Mouse (Mus musculus) embryonic stem cell, embryonic (primary cell): Measurements from ENCODE around the gene Cngb1.

Source experiments
- CTCF ChIA-PET, 4 experiments: fragments of 300-600 bp in 2 of 4; fragments of 350-600 bp in 2 of 4; sonication (Branson Sonifier 250); formaldehyde crosslinking; loops; one replicate each; lab custom pipeline; 2022; ENCODE audit warnings: inconsistent platforms in 2 of 4; lab: Charles Lee
- POLR2A ChIA-PET, 4 experiments: fragments of 300-600 bp in 2 of 4; fragments of 350-600 bp in 2 of 4; sonication (Branson Sonifier 250); formaldehyde crosslinking; loops; one replicate each; lab custom pipeline; 2022; ENCODE audit warnings: antibody characterized with exemption in 4 of 4, inconsistent platforms in 1 of 4; lab: Charles Lee

Cngb1 gene

DNA sequence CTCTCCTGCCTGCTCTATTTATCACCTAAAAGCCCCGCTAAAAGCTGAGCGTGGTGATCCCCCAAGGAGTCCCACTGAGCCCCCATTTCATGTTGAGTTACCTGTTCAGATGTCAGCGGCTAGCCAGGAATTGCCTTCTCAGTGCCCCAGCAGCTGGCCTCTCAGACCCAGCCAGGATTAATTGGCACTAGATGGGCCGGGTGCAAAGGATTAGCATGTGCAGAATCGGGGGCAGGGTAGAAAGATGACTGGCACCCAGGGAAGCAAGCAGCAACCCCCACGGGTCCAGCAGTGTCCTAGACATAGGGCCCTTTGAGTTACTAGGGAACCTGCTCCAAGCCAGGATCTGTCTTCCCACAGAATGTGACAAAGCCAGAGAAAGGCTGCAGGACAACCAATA is at the start of gene Cngb1:
Gene Cngb1, minus strand, starts transcription at position 155 of the 400 bp plus-strand sequence.
- ChIA-PET CTCF (interaction anchor here in 1 of 4 experiments (1.1 kb wide), 1 partner anchor 33 kb away, joined by 13 read pairs; no protein-coding TSS in a partner anchor), POLR2A (interaction anchor here in 1 of 4 experiments (1.6 kb wide), 1 partner anchor 20 kb away, joined by 3 read pairs; no protein-coding TSS in a partner anchor)

DNA sequence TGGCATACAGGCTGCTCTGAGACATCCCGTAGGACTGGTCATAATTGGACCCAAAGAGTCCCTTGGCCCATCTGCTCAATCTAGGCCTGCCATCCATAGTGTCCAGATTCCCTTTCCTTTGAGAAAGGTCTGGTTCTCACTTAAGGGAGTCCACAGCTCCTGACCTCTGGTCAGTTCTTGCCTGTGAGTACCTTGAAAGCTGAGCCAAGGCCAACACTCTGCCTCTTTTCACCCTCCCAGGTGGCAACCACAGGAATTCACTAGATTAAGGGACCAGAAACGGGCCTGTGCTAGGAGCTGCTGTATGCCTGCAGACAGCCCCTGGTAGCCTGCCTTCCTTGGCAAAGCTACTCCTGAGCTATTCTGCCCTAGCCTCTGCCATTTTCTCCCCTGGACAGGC is 48.2 kb upstream of the Cngb1 start:
- POLR2A ChIA-PET = interaction anchor here in 3 of 4 experiments (0.7 to 4.1 kb wide), 6 partner anchors 12 to 134 kb away, joined by 3 to 46 read pairs (median 13); partner anchors contain the start of genes Usb1 (in 1 of the 3) and Zfp319 (in 1 of the 3)
- CTCF ChIA-PET = interaction anchor here in 1 of 4 experiments (0.6 to 1.2 kb wide), 2 partner anchors 76 to 152 kb away, joined by 3 to 4 read pairs; no protein-coding TSS in a partner anchor

DNA sequence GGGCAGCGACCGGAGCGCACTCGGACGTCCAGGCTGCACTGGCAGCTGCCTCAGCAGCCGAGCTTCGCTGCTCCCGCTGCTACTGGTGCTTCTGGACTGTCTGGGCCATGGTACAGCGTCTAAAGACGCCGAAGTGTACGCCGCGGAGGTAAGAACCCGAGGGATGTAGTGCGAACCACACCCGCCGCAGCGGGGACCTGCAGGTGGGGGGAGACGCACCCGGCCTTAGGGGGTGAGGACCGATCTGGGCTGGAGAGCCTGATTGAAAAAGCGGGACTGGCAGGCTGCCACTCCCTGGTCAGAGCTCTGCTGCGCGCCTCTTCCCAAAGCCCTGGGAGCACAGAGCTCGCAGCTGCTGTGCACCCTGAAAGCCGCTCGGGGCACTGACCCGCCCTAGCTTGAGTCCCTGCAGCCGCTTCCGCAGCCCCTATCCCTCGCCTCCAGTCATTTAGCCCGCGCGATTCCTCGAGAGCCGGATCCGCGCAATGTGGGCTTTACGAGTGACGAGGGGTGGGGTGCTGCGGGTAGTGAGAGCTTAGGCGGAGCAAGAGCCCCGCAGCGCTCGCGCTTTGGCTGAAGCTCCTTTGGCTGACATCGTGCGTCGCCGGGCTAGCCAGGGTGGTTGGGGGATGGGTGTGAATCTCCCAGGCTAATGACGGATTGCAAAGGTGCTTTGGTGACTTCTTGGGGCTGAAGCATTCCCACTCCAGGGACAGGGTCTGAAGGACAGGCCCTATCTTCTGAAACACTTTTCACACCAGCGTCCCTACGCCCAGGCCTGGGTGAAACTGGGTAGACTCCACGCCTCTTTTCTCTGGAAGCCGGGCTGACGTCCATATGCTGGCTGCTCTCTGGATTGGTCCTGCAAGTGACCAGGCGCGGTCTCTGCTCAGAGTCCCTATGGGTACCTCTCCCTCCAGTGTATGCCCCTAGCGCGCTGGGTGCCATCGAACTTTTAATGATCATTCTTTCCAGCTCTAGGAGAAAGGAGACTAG is 46.8 kb upstream of the Cngb1 start:
- ChIA-PET POLR2A (interaction anchor here (0.7 to 4.1 kb wide), 46 partner anchors 7 to 352 kb away, joined by 3 to 46 read pairs (median 4); partner anchors contain the start of genes Usb1 (in 3 of the 4), Zfp319 (in 3 of the 4), Ccdc113 (in 2 of the 4) and Cfap20 (in 1 of the 4)), CTCF (interaction anchor here (0.6 to 2.5 kb wide), 23 partner anchors 9 to 472 kb away, joined by 3 to 12 read pairs (median 4); partner anchors contain the start of genes Usb1 (in 2 of the 4) and Zfp319 (in 2 of the 4))

DNA sequence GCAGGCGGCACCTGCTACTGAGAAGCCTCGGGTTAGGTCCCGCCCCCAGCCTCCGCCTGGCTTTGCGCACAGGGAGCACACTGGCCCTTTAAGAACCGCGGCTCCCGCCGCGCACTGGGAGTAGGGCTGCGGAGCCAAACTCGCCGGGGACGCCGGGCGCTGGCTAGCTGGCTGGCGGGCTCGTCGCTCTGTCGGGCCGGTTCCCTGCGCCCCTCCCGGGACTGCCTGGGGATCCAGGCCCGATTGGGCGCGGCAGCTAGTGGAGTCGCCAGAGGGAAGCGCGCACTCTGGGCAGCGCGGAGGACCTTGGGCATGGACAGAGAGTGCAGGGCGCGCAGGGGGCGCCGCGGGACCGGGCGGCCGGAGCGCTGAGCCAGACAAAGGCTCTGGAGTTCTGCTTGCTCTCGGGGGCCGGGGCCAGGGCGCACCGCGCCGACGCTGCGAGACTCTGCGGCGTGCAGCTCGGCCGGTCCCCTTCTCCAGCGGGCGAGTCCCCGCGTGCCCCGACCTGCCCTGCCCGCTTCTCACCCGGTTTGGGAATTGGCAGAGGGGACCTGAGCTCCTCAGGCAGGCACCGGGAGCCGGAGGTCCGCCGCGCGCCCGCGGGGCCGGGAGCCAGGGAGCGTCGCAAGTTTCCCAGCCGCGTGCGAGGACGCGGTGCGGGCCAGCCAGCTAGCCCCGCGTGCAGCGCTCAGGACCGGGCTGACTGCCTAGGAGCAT is 45.9 kb upstream of the Cngb1 start, which contains the start of gene Mmp15:
Gene Mmp15, plus strand, starts transcription at position 118 of the 720 bp plus-strand sequence.
- CTCF ChIA-PET = interaction anchor here (0.6 to 2.5 kb wide), 26 partner anchors 9 to 472 kb away, joined by 3 to 12 read pairs (median 4); partner anchors contain the start of genes Usb1 (in 3 of the 4) and Zfp319 (in 3 of the 4)

DNA sequence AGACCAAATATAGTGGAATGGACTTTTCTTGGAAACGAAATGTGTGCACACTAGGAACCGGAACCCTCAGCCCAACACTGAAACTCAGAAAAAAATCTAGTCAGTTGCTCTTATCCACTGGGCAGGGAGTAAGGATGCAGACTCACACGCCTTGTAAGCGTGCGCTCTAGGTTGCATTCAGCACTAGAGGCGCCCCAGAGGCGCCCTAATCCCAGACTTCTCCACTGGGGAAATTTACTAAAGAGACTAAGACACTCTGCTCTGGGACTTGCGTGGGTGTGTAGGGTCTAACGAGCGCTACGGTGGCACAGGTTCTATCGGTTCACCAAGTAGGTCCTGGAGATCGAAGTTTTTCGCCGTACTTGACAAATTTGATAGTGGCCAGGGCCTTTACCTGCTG is 45.1 kb upstream of the Cngb1 start:
- POLR2A ChIA-PET = interaction anchor here in 3 of 4 experiments (0.6 to 4.1 kb wide), 15 partner anchors 8 to 323 kb away, joined by 3 to 46 read pairs (median 5); partner anchors contain the start of genes Usb1 (in 2 of the 3) and Zfp319 (in 2 of the 3)
- CTCF ChIA-PET = interaction anchor here in 2 of 4 experiments (0.6 to 2.4 kb wide), 11 partner anchors 18 to 259 kb away, joined by 3 to 11 read pairs (median 4); partner anchors contain the start of genes Usb1 (in 1 of the 2) and Zfp319 (in 1 of the 2)

More for the DNA sequence above, 45.9 kb upstream of the Cngb1 start, which contains the start of gene Mmp15:
- POLR2A ChIA-PET = interaction anchor here (0.5 to 4.1 kb wide), 46 partner anchors 8 to 351 kb away, joined by 3 to 46 read pairs (median 4); partner anchors contain the start of genes Usb1 (in 3 of the 4), Zfp319 (in 3 of the 4), Ccdc113 (in 2 of the 4) and Cfap20 (in 1 of the 4)

DNA sequence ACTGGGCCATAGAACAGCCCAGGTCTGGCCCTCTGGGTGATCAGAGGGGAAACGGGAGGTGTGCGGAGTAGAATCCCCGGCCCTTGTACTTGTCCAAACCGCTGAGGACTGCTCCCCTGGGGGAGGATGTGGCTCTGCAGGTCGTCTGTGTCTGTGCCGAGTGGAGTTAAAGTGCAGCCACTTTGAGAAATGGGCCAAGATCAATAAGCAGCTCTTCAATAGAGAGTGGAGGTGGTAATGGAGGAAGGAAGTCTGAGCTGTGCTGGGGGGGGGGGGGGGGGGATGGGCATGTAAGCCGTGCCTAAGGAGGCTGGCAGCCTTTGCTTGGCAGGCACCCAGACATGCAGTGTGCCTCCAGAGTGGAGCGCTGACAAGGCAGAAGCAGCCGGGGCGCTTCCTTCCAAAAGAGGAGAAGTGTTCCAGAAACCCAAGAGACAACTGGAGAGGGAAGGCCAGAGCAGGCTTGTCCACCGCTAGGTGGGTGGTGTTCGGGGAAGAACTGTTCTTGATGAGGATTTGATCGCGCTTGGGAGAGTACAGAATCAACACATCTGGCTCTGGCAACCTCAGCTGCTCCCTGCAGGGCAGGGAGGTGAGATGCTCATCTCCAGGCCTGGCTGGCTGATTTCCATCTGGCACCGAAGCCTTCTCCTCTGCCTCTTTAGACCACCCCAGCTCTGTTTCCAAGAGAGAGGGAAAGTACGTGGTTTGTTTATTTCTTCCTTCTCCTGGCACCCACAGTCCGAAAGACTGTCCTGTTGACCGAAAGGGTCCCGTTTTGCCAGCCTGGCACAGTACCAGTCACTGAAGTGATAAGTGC is 42.6 kb upstream of the Cngb1 start:
- CTCF ChIA-PET = interaction anchor here in 2 of 4 experiments (0.6 to 2.2 kb wide), 4 partner anchors 79 to 253 kb away, joined by 3 to 6 read pairs (median 4); no protein-coding TSS in a partner anchor

DNA sequence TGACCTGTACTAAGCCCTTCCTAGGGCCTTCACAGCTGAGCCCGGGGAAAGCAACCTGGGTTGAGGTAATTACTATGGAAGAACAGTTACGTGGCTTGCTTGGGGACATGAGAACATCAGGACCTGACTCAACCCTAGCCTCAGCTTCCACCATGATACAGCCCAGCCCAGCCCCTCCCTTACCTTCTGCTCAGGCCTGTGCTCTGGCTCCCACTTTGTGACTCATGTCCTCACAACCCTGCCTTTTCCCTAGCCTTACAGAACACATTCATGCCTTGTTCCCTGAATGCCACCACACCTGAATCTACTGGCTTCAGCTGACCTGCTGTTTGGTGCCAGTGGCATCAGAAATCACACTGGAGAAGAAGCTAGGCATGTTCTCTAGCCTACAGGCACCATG is 42.0 kb upstream of the Cngb1 start:
- ChIA-PET POLR2A (interaction anchor here in 2 of 4 experiments (1.0 to 1.4 kb wide), 4 partner anchors 9 to 79 kb away, joined by 3 to 6 read pairs (median 3); no protein-coding TSS in a partner anchor), CTCF (interaction anchor here in 2 of 4 experiments (0.6 to 2.2 kb wide), 5 partner anchors 79 to 479 kb away, joined by 3 to 6 read pairs (median 3); no protein-coding TSS in a partner anchor)

More for the DNA sequence above, 42.6 kb upstream of the Cngb1 start:
- POLR2A ChIA-PET = interaction anchor here in 3 of 4 experiments (0.7 to 1.1 kb wide), 7 partner anchors 9 to 269 kb away, joined by 3 to 5 read pairs (median 3); partner anchors contain the start of genes Usb1 (in 1 of the 3) and Zfp319 (in 1 of the 3)

DNA sequence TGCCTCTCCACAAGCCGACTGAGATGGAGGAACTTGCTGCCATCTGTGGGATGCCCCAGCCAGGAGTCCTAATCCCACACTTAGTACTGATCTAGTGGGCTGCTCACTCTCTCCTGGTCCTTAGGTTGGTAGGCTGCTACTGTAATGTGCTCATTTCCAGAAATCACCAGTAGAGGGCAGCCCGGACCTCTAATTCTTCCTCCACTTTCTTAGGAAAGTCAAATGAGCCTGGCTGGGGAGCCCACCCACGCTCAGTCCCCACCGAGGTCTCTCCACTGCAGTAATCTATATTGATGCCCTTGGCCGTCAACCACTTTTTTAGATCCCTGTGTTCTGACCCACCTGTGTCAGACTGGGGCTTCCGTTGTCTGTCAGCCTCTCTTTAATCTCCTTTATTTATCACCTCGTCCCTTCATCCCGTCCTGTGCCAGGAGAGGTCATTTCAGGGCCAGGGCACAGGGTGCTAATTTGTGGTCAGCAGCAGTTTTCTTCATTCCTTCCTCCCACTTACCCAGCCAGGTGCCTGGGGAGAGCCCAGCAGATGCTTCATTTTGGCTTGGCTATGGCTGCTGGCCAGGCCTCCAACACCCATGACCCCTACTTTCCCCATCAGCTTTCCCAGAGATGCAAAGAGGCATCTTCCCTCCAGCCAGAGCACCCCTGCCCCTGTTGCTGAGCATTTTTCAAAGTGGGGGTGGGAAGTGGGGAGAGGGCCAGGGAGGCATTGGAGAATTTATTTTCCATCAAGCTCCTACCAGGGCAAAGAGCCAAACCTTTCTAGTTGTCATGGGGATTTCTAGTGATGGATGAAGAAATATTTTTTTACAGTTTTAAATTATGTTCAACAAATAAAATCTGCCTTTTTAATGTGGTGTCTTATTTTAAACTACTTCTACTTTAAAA is 40.5 kb upstream of the Cngb1 start:
- CTCF ChIA-PET = interaction anchor here (0.6 to 2.2 kb wide), 7 partner anchors 80 to 143 kb away, joined by 3 to 6 read pairs (median 4); partner anchors contain the start of gene Csnk2a2 (in 2 of the 4)
- POLR2A ChIA-PET = interaction anchor here in 1 of 4 experiments (0.6 to 1.4 kb wide), 3 partner anchors 15 to 76 kb away, joined by 3 to 6 read pairs (median 3); partner anchors contain the start of genes Usb1 and Zfp319

DNA sequence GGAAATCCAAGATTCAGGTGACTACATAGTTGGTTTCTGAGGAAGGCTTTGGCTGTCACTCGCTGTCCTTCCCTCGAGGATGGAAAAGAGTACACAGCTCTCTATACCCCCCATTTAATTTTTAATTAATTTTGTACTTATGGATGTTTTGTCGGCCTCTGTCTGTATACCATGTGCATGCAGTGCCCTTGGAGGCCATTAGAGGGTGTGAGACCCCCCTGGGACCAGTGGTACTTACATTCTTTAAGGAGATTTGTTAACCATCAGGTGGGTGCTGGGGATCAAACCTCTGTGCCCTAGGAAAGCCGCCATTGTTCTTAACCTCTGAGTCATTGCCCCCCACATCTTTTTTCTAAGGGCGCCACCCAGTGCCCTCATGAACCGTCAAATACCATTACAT is 38.3 kb upstream of the Cngb1 start:
- CTCF ChIA-PET = interaction anchor here in 3 of 4 experiments (0.9 to 2.9 kb wide), 5 partner anchors 13 to 598 kb away, joined by 3 to 11 read pairs (median 4); partner anchors contain the start of genes Usb1 (in 1 of the 3) and Zfp319 (in 1 of the 3)

DNA sequence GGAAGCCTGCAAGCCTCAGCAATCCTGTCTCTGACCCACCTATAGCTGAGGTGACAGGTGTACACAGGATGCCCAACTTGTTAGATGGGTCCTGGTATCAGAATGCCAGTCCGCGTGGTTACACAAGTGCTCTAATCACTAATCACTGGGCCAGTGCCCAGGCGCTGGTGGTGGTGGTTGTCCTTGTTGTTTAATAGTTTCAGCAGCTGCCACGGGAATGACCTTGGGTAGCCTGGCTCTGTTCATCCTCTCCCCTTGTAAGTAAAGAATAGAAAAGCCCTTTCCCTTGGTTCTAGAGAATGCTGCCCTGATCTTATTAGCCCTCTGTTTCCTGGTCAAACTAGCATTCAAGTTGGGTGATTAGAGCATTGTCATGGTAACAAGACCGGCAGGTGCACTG is 35.3 kb upstream of the Cngb1 start:
- ChIA-PET CTCF (interaction anchor here in 1 of 4 experiments (0.7 kb wide), 1 partner anchor 57 kb away, joined by 3 read pairs; no protein-coding TSS in a partner anchor), POLR2A (interaction anchor here in 2 of 4 experiments (2.1 to 3.3 kb wide), 2 partner anchors 10 kb away, joined by 9 to 12 read pairs; partner anchors contain the start of genes Usb1 (in 2 of the 2) and Zfp319 (in 2 of the 2))

More for the DNA sequence above, 38.3 kb upstream of the Cngb1 start:
- POLR2A ChIA-PET = interaction anchor here in 3 of 4 experiments (0.6 to 2.8 kb wide), 5 partner anchors 12 to 202 kb away, joined by 3 to 7 read pairs (median 3); partner anchors contain the start of genes Usb1 (in 3 of the 3) and Zfp319 (in 3 of the 3)

DNA sequence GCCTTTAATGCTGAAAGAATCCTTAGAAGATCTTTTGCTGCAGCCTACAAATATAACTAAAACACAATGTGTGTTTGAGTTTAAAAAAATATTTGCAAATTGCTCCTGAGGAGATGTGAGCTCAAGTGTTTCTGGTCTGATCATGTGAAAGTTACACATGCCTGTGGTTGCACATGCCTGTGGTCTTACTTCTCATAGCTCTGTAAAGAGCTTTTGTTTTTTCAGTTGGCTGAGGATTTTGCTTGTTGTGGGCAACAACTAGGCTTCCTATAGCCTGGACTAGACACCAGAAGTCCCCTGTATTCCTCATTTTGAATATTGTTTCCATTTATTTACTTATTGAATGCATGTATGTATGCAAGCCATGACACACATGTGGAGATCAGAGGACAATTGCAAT is 30.0 kb upstream of the Cngb1 start:
- ChIA-PET POLR2A (interaction anchor here in 1 of 4 experiments (1.0 kb wide), 1 partner anchor 48 kb away, joined by 4 read pairs; no protein-coding TSS in a partner anchor), CTCF (no interaction called here)

DNA sequence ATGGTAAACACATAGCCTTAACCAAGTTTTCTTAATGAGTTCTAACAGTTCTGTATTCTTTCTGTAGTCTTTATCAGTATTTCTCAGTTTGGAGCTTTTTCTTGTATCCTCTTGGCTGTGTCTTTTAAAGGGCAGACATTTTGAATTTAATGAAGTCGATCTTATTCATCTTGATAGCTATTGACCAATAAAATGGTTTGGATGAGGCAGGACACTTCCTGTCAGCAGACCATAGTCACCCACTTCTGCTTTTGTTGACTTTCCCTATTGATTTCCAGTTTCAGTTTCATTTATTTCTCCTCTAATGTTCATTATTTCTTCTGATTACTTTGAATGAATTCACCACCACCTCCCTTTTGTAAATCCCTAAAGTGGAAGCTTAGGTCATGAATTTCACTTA is 29.3 kb upstream of the Cngb1 start:
- ChIA-PET POLR2A (interaction anchor here in 1 of 4 experiments (1.0 kb wide), 1 partner anchor 48 kb away, joined by 4 read pairs; no protein-coding TSS in a partner anchor), CTCF (interaction anchor here in 1 of 4 experiments (0.6 to 0.7 kb wide), 2 partner anchors 84 to 222 kb away, joined by 3 to 4 read pairs; no protein-coding TSS in a partner anchor)

DNA sequence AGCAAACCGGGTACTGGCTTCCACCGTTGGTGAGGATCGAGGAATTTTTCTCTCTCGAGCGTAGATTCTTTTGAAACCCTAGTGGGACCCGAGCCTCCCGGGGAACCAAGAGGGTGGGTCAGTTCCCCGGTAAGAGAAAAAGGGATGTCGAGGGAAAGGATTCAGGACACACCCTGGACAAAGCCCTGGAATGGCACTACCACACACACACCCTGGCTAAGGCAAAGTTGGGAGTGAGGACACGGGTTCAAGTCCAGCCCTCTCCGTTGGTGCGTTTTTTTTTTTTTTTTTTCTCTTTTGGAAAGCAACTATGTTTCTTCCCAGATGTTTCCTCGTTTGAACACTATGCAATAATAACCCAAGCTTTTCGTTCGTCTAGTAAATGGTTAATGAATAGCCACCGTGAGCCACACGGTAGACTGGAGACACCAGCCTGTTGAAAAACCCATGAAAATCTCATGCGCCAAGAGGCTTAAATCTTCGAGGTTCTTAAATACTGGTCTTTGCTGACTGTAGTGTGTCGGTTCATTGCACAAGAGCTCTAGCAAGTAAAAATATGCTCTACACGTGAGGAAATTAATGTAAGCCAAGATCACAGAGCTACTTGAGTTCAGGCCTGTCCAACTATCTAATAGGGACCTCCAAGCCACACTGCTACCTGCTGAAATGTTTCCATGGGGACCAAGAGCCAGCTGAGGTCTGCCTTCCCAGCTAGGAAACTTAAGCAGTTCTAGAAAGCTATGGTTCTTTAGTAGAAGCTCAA is 26.2 kb upstream of the Cngb1 start:
- ChIA-PET POLR2A (interaction anchor here (0.5 to 5.0 kb wide), 81 partner anchors 8 to 521 kb away, joined by 3 to 46 read pairs (median 4); partner anchors contain the start of genes Mmp15 (in 3 of the 4), Ccdc113 (in 2 of the 4), Cfap20 (in 1 of the 4) and Dok4 (in 1 of the 4)), CTCF (interaction anchor here (0.5 to 3.1 kb wide), 53 partner anchors 11 to 383 kb away, joined by 3 to 43 read pairs (median 4); partner anchors contain the start of genes Tepp (in 3 of the 4), Mmp15 (in 2 of the 4) and Csnk2a2 (in 1 of the 4))
